Mouse (Mus musculus) embryonic facial prominence, embryonic 15.5 days (tissue): ENCODE data around the gene Rsad2. TPM values are rescaled to one million over a fixed set of nuclear protein-coding genes. Genes with fewer than 3 reads are reported as not detected.
A peak's percentile ranks its signal among the peaks of the same experiment; 100 is the strongest.
"Not testable (repeated sequence)": the region's sequence is repeated elsewhere in the genome, so short reads cannot be mapped to it uniquely, and the experiment has no call there.

ENCODE experiments used
- ATAC-seq: fragments of 200-750 bp; cut with Nextera tagmentation; 2 replicates; pipeline ENCODE4 v1.8.0; 2017; ENCODE audit warnings: low read depth, moderate TSS enrichment; ENCODE audit not compliant: insufficient number of reproducible peaks, low FRiP score, low TSS enrichment
- H3K27ac ChIP-seq: fragments of 300-500 bp; sonication (generic); replicated peaks from 2 replicates; pipeline ENCODE4 v1.5.1; 2015; ENCODE audit warnings: mild to moderate bottlenecking, inconsistent platforms
- H3K27me3 ChIP-seq: fragments of 300-500 bp; sonication (generic); 2 replicates; pipeline ENCODE4 v1.6.1; 2015; ENCODE audit warnings: inconsistent platforms
- H3K36me3 ChIP-seq: fragments of 300-500 bp; sonication (generic); 2 replicates; pipeline ENCODE4 v1.6.1; 2015; ENCODE audit warnings: mild to moderate bottlenecking, inconsistent platforms
- H3K4me1 ChIP-seq: fragments of 300-500 bp; sonication (generic); 2 replicates; pipeline ENCODE4 v1.6.1; 2015; ENCODE audit warnings: inconsistent platforms
- H3K4me2 ChIP-seq: fragments of 300-500 bp; sonication (generic); replicated peaks from 2 replicates; pipeline ENCODE4 v1.6.1; 2015; ENCODE audit warnings: mild to moderate bottlenecking, inconsistent platforms
- H3K4me3 ChIP-seq: fragments of 300-500 bp; sonication (generic); replicated peaks from 2 replicates; pipeline ENCODE4 v1.5.1; 2015; ENCODE audit warnings: mild to moderate bottlenecking, inconsistent platforms
- H3K9ac ChIP-seq: fragments of 300-500 bp; sonication (generic); 2 replicates; pipeline ENCODE4 v1.6.1; 2015; ENCODE audit warnings: inconsistent platforms
- H3K9me3 ChIP-seq: fragments of 300-500 bp; sonication (generic); replicated peaks from 2 replicates; pipeline ENCODE4 v1.6.1; 2016; ENCODE audit warnings: inconsistent platforms
- WGBS: fragments of 180-500 bp; shearing (Covaris S2); methylation state at CpG from one replicate; pipeline ENCODE4 v1.1.7; 2015; 5-methylcytosine and 5-hydroxymethylcytosine counted together
- polyA plus RNA-seq: library from polyadenylated mRNA; unstranded; fragments of >200 nt; fragmentation: Nextera tagmentation; extraction: Ambion mirVana; gene quantifications from 2 replicates; pipeline ENCODE4 v1.2.1, GENCODE M21; 2015

Gene Rsad2
- polyA plus RNA-seq, 1 experiment from 2014 or later: 1.5 TPM

GRCm38 (mm10) chr12:26444054-26444453 is 12.2 kb downstream of the Rsad2 start:
- Histone ChIP-seq H3K36me3 (no peaks in the 10 kb centered on the region), H3K4me1 (no peaks in the 10 kb centered on the region), H3K4me3 (no peak overlapping the region), H3K27ac (no peak overlapping the region), H3K9me3 (no peaks in the 10 kb centered on the region), H3K4me2 (no peak overlapping the region), H3K27me3 (no peaks in the 10 kb centered on the region), H3K9ac (no peak overlapping the region)
- WGBS: 1% methylated on average over 2 of the region's 2 CpGs
- no peak for ATAC-seq

- no peak for ATAC-seq
- H3K4me3 ChIP-seq: no peak overlapping the region
- no peak overlapping the region for H3K4me2 ChIP-seq
- no peaks in the 10 kb centered on the region for H3K36me3 ChIP-seq
- H3K9ac ChIP-seq: no peak overlapping the region
- no peaks in the 10 kb centered on the region for H3K27me3 ChIP-seq
- 42% methylated on average over 3 of the region's 3 CpGs for WGBS
- no peak overlapping the region; the same call in 1 of the 2 replicates for H3K27ac ChIP-seq
- no peaks in the 10 kb centered on the region for H3K4me1 ChIP-seq
- H3K9me3 ChIP-seq: no peaks in the 10 kb centered on the region
These were observed 16.9 kb downstream of the Rsad2 start for GRCm38 (mm10) chr12:26439366-26439765.

DNA sequence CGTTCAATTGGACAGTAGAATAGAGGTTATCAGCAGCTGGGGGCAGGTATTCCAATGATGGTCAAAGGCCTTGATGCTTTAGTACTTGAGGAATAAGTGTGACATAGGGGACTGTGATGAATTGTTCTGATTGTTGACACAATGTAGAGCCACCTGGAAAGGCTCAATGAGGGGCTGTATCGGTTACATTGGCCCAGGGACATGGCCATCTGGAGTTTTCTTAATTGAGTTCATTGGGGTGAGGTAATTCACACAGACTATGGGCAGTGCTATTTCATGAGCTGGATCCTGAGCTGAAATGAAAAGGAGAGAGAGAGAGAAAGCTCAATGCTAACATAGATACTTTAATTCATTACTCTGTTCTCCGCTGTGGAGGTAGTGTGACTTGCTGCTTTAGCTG is 18.3 kb downstream of the Rsad2 start:
- no peaks in the 10 kb centered on the region for H3K9me3 ChIP-seq
- 71% methylated on average over 3 of the region's 3 CpGs for WGBS

GRCm38 (mm10) chr12:26436334-26436733 is 19.9 kb downstream of the Rsad2 start:
- no peak for ATAC-seq
- no peak overlapping the region for H3K4me2 ChIP-seq
- H3K4me3 ChIP-seq: no peak overlapping the region
- no peaks in the 10 kb centered on the region for H3K9me3 ChIP-seq
- no peaks in the 10 kb centered on the region for H3K36me3 ChIP-seq
- WGBS: 73% methylated on average over 4 of the region's 4 CpGs
- no peaks in the 10 kb centered on the region for H3K27me3 ChIP-seq
- no peaks in the 10 kb centered on the region for H3K4me1 ChIP-seq
- H3K9ac ChIP-seq: no peak overlapping the region
- H3K27ac ChIP-seq: no peak overlapping the region

More for the DNA sequence above, 18.3 kb downstream of the Rsad2 start:
- no peak overlapping the region for H3K4me3 ChIP-seq
- no peak overlapping the region for H3K9ac ChIP-seq
- no peaks in the 10 kb centered on the region for H3K36me3 ChIP-seq
- H3K4me2 ChIP-seq: no peak overlapping the region
- no peak overlapping the region for H3K27ac ChIP-seq
- no peak for ATAC-seq
- no peaks in the 10 kb centered on the region for H3K4me1 ChIP-seq
- H3K27me3 ChIP-seq: no peaks in the 10 kb centered on the region

DNA sequence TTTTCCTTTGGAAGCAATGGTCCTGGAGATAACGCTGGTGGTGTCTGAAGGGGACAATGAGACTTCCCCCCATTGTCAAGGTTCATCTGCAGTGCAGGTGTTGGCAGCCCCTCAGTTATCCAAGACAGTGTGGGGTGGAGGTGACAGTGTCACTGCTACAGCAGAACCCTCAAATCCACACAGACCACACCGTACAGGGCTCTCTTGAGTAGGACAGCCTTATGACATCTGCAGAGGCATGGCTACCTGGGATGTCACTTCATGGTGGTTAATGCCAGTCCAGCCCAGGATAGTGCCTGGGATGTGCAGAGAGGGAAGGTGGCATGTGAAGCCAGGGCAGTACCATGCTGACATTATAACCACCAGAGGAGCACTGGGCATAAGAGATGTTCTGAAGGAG is 27.5 kb downstream of the Rsad2 start:
- H3K36me3 ChIP-seq, H3K4me3 ChIP-seq, H3K4me2 ChIP-seq, H3K27ac ChIP-seq, H3K9ac ChIP-seq, H3K9me3 ChIP-seq, H3K27me3 ChIP-seq, H3K4me1 ChIP-seq, ATAC-seq: not testable (repeated sequence)
- 90% methylated on average over 2 of the region's 2 CpGs for WGBS

DNA sequence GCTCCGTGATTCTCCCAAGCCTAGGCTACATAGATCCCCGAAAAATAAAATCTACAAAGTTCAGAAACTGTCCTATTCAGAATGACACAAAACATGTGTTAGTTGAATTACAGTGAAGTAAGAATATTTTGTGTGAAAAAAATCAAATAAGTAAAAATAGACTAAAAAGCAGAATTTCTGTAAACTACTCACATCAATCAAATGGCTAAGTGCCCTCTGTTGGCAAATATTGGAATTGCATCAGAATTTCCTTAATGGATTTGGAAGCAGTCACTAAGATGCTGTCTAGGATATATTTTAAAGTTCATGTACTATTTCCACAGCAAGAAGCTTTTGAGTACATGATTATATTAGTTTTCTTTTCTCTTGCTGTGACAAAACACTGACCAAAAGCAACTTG is 31.4 kb downstream of the Rsad2 start:
- 82% methylated on average over 2 of the region's 2 CpGs for WGBS
- ATAC-seq: no peak
- Histone ChIP-seq H3K9me3 (no peaks in the 10 kb centered on the region), H3K36me3 (no peaks in the 10 kb centered on the region), H3K4me2 (no peak overlapping the region), H3K4me3 (no peak overlapping the region), H3K27ac (no peak overlapping the region), H3K9ac (no peak overlapping the region), H3K4me1 (no peaks in the 10 kb centered on the region), H3K27me3 (no peaks in the 10 kb centered on the region)

GRCm38 (mm10) chr12:26418322-26418721 is 37.9 kb downstream of the Rsad2 start:
- H3K27me3 ChIP-seq: no peaks in the 10 kb centered on the region
- peaks cover 12% of the 10 kb centered on the region for H3K4me1 ChIP-seq
- ATAC-seq: no peak
- H3K4me3 ChIP-seq: no peak overlapping the region
- H3K36me3 ChIP-seq: no peaks in the 10 kb centered on the region
- H3K4me2 ChIP-seq: no peak overlapping the region
- 82% methylated on average over 4 of the region's 4 CpGs for whole genome bisulfite sequencing
- H3K27ac ChIP-seq: no peak overlapping the region
- H3K9ac ChIP-seq: no peak overlapping the region
- H3K9me3 ChIP-seq: no peaks in the 10 kb centered on the region

- no peak for ATAC-seq
- no peak overlapping the region for H3K27ac ChIP-seq
- no peak overlapping the region for H3K4me3 ChIP-seq
- H3K4me1 ChIP-seq: peaks cover 27% of the 10 kb centered on the region
- H3K4me2 ChIP-seq: no peak overlapping the region
- H3K9me3 ChIP-seq: no peaks in the 10 kb centered on the region
- no peaks in the 10 kb centered on the region for H3K36me3 ChIP-seq
- 71% methylated on average over 7 of the region's 7 CpGs for WGBS
- H3K27me3 ChIP-seq: no peaks in the 10 kb centered on the region
- no peak overlapping the region for H3K9ac ChIP-seq
These were observed 39.5 kb downstream of the Rsad2 start for GRCm38 (mm10) chr12:26416636-26417295.

- no peaks in the 10 kb centered on the region for H3K27me3 ChIP-seq
- H3K9ac ChIP-seq: peak within 1 kb of the TSS; percentile 83
- peaks cover 36% of the 10 kb centered on the region for H3K4me1 ChIP-seq
- H3K9me3 ChIP-seq: no peaks in the 10 kb centered on the region
- peak within 1 kb of the TSS; percentile 59 for H3K4me2 ChIP-seq
- peak within 1 kb of the TSS; percentile 82 for H3K27ac ChIP-seq
- WGBS: under 1% methylated on average over 44 of the region's 45 CpGs
- ATAC-seq: peak; percentile 90
- H3K4me3 ChIP-seq: peak within 1 kb of the TSS; percentile 92
- no peaks in the 10 kb centered on the region for H3K36me3 ChIP-seq
These were observed 41.0 kb downstream of the Rsad2 start, which contains the start of gene Rnf144a for GRCm38 (mm10) chr12:26415104-26415771. Gene Rnf144a (minus strand): TSS chr12:26415254.

DNA sequence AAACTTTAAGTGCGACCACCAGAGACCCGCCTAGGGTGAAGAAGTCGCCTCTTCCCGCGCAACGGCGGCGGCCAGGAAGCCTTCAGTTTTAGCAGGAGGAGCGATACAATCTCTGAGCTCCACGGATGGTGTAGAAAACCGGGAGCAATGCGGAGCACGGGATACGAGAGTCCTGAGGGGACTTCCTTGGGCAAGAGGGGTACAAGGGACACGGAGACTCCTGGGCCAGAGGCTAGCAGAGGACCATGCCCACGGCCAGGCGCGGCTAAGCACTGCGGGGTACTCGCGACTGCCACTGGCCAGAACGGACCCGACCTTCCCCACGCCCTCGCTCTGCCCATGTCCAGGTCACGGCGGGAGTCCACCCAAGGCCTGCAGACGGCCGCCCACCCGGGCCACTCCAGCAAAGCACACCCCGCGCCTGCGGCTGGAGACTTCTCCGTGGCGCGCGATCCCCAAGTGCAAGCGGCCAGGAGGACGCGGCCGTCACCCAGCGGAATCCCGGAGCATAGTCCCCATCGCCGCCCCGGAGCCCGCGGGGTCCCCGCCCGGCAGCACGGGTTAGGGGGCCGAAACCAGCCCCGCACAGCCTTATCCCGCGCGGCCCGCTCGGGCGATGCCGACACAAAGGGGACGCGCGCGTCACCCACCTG is 41.7 kb downstream of the Rsad2 start:
- Histone ChIP-seq H3K4me3 (peak overlapping the region; percentile 92), H3K4me2 (peak overlapping the region; percentile 59), H3K36me3 (no peaks in the 10 kb centered on the region), H3K27me3 (no peaks in the 10 kb centered on the region), H3K9me3 (no peaks in the 10 kb centered on the region), H3K27ac (peak overlapping the region; percentile 82), H3K9ac (peak overlapping the region; percentile 83), H3K4me1 (peaks cover 38% of the 10 kb centered on the region)
- under 1% methylated on average over 64 of the region's 64 CpGs for WGBS
- ATAC-seq: peak; percentile 66

- Histone ChIP-seq H3K4me2 (peak overlapping the region; percentile 59), H3K27me3 (no peaks in the 10 kb centered on the region), H3K4me1 (peaks cover 41% of the 10 kb centered on the region), H3K4me3 (peak overlapping the region; percentile 92), H3K9ac (peak overlapping the region; percentile 7; the same call in 1 of the 2 replicates), H3K36me3 (no peaks in the 10 kb centered on the region), H3K27ac (peak overlapping the region; percentile 82), H3K9me3 (no peaks in the 10 kb centered on the region)
- whole genome bisulfite sequencing: 10% methylated on average over 8 of the region's 8 CpGs
- no peak for ATAC-seq
These were observed 42.3 kb downstream of the Rsad2 start for GRCm38 (mm10) chr12:26413961-26414411.
